Mouse (Mus musculus): Measurements from ENCODE around the gene Olfr1501.
"Not testable (repeated sequence)": the region's sequence is repeated elsewhere in the genome, so short reads cannot be mapped to it uniquely, and the experiment has no call there.

DNA sequence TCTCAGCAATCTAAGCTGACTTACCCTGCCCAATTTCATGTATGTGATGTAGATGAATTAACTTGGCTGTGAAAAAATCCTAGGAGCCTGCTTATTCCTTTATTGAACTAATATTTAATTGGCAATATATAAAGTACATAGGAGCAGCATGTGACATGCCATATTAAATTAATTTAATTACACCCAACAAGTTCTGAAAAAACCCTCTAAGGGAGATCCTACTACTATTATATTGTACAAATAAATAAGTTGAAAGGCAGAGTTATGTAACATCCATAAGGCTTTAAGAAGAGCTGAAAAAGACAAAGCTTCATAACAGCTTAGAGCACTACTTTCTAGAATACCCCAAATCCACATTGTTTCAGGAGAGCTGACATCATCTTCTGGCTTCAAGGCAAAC is at the start of gene Olfr1501:
- not testable (repeated sequence) for TF ChIP-seq EP300 (IDR thresholded peaks at IDR 0.05; ENCODE audit: low read length); POLR2AphosphoS2 (IDR thresholded peaks at IDR 0.05; ENCODE audit: low read depth, low read length); POLR2A (IDR thresholded peaks at IDR 0.05; ENCODE audit: low read depth, low read length)
